Mouse (Mus musculus) liver, embryonic 14.5 days (tissue): ENCODE measurements at regions not wholly inside any gene's neighbourhood (a gene's known extent, or its start where the extent isn't known, plus 50 kb on each side); places are given as distances from the start of the nearest gene placed in this dataset.
A peak's percentile ranks its signal among the peaks of the same experiment; 100 is the strongest.
"Not testable (repeated sequence)": the region's sequence is repeated elsewhere in the genome, so short reads cannot be mapped to it uniquely, and the experiment has no call there.

Source experiments
- ATAC-seq: fragments of 200-750 bp; cut with Nextera tagmentation; 2 replicates; pipeline ENCODE4 v1.8.0; 2017; ENCODE audit warnings: moderate number of reproducible peaks, mild to moderate bottlenecking, moderate library complexity; ENCODE audit not compliant: insufficient read depth
- DNase-seq, 3 experiments: peaks; one replicate each; pipeline ENCODE4 v3.0.0-alpha.2; 2012 to 2013; ENCODE audit warnings: low read depth in 3 of 3, low spot score in 3 of 3
- H3K27ac ChIP-seq: fragments of 300-500 bp; sonication (generic); 2 replicates; pipeline ENCODE4 v1.5.1; 2014; ENCODE audit warnings: moderate library complexity, mild to moderate bottlenecking, control low read depth, inconsistent platforms
- H3K27me3 ChIP-seq: fragments of 300-500 bp; sonication (generic); 2 replicates; pipeline ENCODE4 v1.6.1; 2014; ENCODE audit warnings: mild to moderate bottlenecking, low read length, moderate library complexity; ENCODE audit not compliant: control insufficient read depth, insufficient read depth
- H3K36me3 ChIP-seq: fragments of 300-500 bp; sonication (generic); replicated peaks from 2 replicates; pipeline ENCODE4 v1.6.1; 2014; ENCODE audit warnings: low read depth; ENCODE audit not compliant: control insufficient read depth, insufficient read depth
- H3K4me1 ChIP-seq, 2 experiments: fragments of 200-500 bp in 1 of 2; fragments of 300-500 bp in 1 of 2; sonication (generic) in 1 of 2; replicated peaks; 2 replicates each; pipeline ENCODE4 v1.6.1; 2012 to 2014; ENCODE audit warnings: antibody characterized with exemption in 1 of 2, inconsistent platforms in 1 of 2, low read length in 1 of 2; ENCODE audit not compliant: control insufficient read depth in 2 of 2, insufficient read depth in 2 of 2
- H3K4me2 ChIP-seq: fragments of 300-500 bp; sonication (generic); 2 replicates; pipeline ENCODE4 v1.6.1; 2014; ENCODE audit warnings: low read depth, mild to moderate bottlenecking, control low read depth, moderate library complexity
- H3K4me3 ChIP-seq, 2 experiments: fragments of 200-500 bp in 1 of 2; fragments of 300-500 bp in 1 of 2; sonication (generic) in 1 of 2; 2 replicates each; pipeline ENCODE4 v1.5.1; 2012 to 2014; ENCODE audit warnings: low read depth in 2 of 2, low read length in 2 of 2, mild to moderate bottlenecking in 2 of 2, control low read depth in 1 of 2, inconsistent platforms in 1 of 2, moderate library complexity in 1 of 2; ENCODE audit not compliant: insufficient read depth in 1 of 2
- H3K9ac ChIP-seq: fragments of 300-500 bp; sonication (generic); replicated peaks from 2 replicates; pipeline ENCODE4 v1.6.1; 2014; ENCODE audit warnings: mild to moderate bottlenecking, control low read depth, moderate library complexity
- H3K9me3 ChIP-seq: fragments of 300-500 bp; sonication (generic); 2 replicates; pipeline ENCODE4 v1.6.1; 2016; ENCODE audit warnings: low read length, mixed read lengths; ENCODE audit not compliant: control insufficient read depth
- CTCF ChIP-seq: IDR thresholded peaks from 2 replicates; pipeline ENCODE4 v1.5.1; 2016; ENCODE audit warnings: antibody characterized with exemption, low read depth, control low read depth
- EP300 ChIP-seq: IDR thresholded peaks from 2 replicates; pipeline ENCODE4 v1.6.1; 2016; ENCODE audit warnings: antibody characterized with exemption, low read depth
- WGBS: fragments of 180-500 bp; shearing (Covaris S2); extraction: QIAGEN DNeasy Blood & Tissue Kit; methylation state at CpG from one replicate; pipeline ENCODE4 v1.1.7; 2014; ENCODE audit not compliant: insufficient replicate concordance; 5-methylcytosine and 5-hydroxymethylcytosine counted together

GRCm38 (mm10) chr12:104626054-104626453 lies 125.7 kb downstream of the Dicer1 start:
- no peak for TF ChIP-seq EP300
- no peak for TF ChIP-seq CTCF
- no peak overlapping the region for H3K4me3 ChIP-seq
- H3K36me3 ChIP-seq, result no peaks in the 10 kb centered on the region
- no peak overlapping the region for H3K27ac ChIP-seq
- no peak for DNase-seq
- no peak overlapping the region for H3K4me2 ChIP-seq
- no peak for ATAC-seq
- no peaks in the 10 kb centered on the region for H3K4me1 ChIP-seq
- no peaks in the 10 kb centered on the region for H3K9me3 ChIP-seq
- H3K9ac ChIP-seq, result no peak overlapping the region
- no peaks in the 10 kb centered on the region for H3K27me3 ChIP-seq
- WGBS, result 61% methylated on average over 5 of the region's 5 CpGs

DNA sequence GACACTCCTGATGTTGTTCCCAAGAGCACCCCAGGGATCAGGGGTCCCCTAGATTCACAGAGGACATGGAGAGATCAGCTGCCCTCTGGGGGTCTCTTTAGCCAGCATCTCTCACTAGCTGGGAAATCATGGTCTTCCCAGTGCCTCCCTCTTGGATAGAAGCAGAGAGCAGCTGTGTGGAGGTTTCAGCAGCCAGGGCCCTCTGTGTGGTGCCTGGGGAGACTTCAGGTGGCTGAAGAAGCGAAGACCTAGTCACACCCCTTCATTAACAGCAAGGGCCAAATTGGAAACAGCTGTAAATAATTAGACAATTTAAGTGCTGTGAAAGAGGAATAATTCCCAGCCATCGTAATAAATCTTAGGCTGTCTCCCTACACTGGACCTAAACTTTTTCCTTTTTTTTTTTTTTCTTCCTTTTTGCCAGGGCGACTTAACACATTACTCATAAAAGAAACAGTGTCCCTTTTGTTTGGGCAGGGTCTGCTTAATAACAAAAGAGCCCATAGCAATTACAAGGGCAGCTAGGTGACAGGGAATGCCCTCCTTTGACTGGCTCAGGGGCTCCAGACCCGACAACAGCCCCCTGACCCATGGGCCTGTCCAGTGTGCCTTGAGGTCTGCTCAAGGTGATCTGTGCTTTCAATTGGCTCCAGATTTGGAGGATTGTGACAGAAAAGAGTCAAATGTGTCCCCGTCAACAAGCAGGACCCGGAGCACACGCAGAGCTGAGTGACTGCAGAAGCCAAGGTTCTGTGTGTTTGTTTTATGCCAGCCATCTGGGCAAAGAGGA lies 127.7 kb downstream of the Dicer1 start:
- no peak for DNase-seq
- Histone ChIP-seq H3K36me3 (no peaks in the 10 kb centered on the region), H3K27ac (no peak overlapping the region), H3K27me3 (no peaks in the 10 kb centered on the region), H3K4me3 (no peak overlapping the region), H3K4me1 (no peaks in the 10 kb centered on the region), H3K9me3 (no peaks in the 10 kb centered on the region), H3K4me2 (no peak overlapping the region), H3K9ac (no peak overlapping the region)
- WGBS, result 50% methylated on average over 7 of the region's 7 CpGs
- no peak for ATAC-seq
- TF ChIP-seq CTCF (no peak), EP300 (no peak)

DNA sequence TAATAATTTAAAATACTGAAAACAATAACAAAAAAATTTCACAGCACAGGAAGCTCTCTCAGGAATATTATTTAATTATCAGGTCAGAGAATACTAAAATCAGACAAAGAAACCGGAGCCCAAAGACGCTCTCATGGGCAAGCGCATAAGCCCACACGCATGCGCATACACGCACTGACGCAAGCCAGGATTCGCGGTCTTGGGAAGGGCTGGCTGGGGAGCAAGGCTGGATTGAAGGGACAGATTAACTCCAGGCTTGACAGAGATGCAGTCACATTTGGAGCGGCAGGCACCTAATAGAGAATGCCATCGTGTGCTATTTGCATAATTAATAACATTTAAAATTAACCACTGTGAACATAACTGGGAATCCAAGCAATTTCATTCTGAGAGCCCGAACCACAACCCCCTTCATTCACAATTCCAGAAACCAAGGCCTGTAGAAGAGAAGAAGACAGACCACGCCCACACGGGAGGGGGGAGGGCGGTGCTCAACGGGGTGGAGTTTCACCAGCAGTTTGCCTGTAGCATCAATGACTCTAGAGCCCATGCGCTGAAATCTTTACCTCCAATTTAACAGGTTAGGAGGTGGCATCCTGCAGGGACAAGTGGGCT lies 134.5 kb downstream of the Dicer1 start:
- Histone ChIP-seq H3K36me3 (no peaks in the 10 kb centered on the region), H3K27me3 (no peaks in the 10 kb centered on the region), H3K9ac (no peak overlapping the region), H3K27ac (no peak overlapping the region), H3K4me1 (0 out of 4 replicates have a peak, but pooled peaks cover 0 to 1% of the 10 kb centered on the region in 2 experiments), H3K9me3 (no peaks in the 10 kb centered on the region), H3K4me2 (peak overlapping the region; percentile 18; the same call in 1 of the 2 replicates), H3K4me3 (no peak overlapping the region)
- no peak for TF ChIP-seq EP300
- no peak for TF ChIP-seq CTCF
- 12% methylated on average over 17 of the region's 17 CpGs for WGBS
- no peak for ATAC-seq
- DNase-seq, result no peak

DNA sequence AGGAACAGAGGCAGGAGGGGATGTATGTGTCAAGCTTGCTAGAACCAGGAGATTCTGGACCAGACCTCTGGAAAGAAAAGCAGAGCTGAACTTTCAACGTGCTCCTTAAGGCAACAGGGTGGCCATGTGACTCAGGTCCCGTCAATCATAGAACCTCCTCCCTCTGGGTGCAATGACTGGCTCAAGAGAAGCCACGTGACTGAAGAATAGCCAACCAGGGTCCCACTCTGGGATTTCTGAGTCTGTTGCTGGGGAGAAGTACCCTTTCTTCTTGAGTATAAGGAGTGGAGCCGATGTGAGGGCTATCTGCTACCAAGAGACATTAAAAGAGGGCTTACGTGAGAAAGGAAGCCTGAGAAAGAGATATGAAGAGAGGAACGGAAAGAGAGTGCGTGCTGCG lies 137.5 kb downstream of the Dicer1 start:
- Histone ChIP-seq H3K4me3 (no peak overlapping the region), H3K27ac (no peak overlapping the region), H3K4me2 (no peak overlapping the region), H3K27me3 (no peaks in the 10 kb centered on the region), H3K9ac (no peak overlapping the region), H3K9me3 (no peaks in the 10 kb centered on the region), H3K4me1 (0 out of 4 replicates have a peak, but pooled peaks cover 0 to 1% of the 10 kb centered on the region in 2 experiments), H3K36me3 (no peaks in the 10 kb centered on the region)
- WGBS, result 46% methylated on average over 8 of the region's 8 CpGs
- no peak for DNase-seq
- no peak for ATAC-seq
- TF ChIP-seq EP300 (no peak), CTCF (no peak)

- Histone ChIP-seq H3K36me3 (no peaks in the 10 kb centered on the region), H3K4me1 (no peaks in the 10 kb centered on the region), H3K4me2 (no peak overlapping the region), H3K9me3 (no peaks in the 10 kb centered on the region), H3K9ac (no peak overlapping the region), H3K4me3 (no peak overlapping the region), H3K27ac (no peak overlapping the region), H3K27me3 (no peaks in the 10 kb centered on the region)
- no peak for TF ChIP-seq EP300
- TF ChIP-seq CTCF, result no peak
- no peak for ATAC-seq
- 75% methylated on average over 19 of the region's 19 CpGs for WGBS
- DNase-seq, result no peak
These were observed 136.6 kb upstream of the Gsc start for GRCm38 (mm10) chr12:104609767-104610166.

DNA sequence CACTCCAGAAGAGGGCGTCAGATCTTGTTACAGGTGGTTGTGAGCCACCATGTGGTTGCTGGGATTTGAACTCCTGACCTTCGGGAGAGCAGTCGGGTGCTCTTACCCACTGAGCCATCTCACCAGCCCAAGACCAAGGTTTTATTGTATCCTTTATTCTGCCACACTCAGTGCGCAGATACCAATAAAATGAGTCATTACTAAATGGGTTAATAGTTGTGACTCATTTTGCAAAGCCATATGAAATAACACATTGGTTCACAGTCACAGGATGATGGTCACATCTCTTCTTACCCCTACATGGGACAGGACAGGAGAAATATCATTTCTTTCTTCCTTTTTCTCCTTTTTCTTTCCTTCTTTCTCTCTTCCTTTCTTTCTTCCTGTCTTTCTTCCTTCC lies 135.8 kb upstream of the Gsc start:
- not testable (repeated sequence) for DNase-seq, H3K4me1 ChIP-seq, H3K27me3 ChIP-seq, H3K36me3 ChIP-seq, ATAC-seq, H3K27ac ChIP-seq, H3K4me2 ChIP-seq, H3K4me3 ChIP-seq, H3K9ac ChIP-seq, H3K9me3 ChIP-seq
- WGBS, result 71% methylated on average over 3 of the region's 4 CpGs
